Mouse (Mus musculus) c-Kit-negative CD71-positive TER-119-positive erythroid progenitor cells, embryonic 14.5 days (primary cell): Measurements from ENCODE around the gene Klhl32.
"Not testable (repeated sequence)": the region's sequence is repeated elsewhere in the genome, so short reads cannot be mapped to it uniquely, and the experiment has no call there.

ENCODE experiments used
- DNase-seq: peaks from one replicate; pipeline ENCODE4 v3.0.0-alpha.2; 2013; ENCODE audit warnings: low read depth, low spot score

Gene Klhl32

GRCm38 (mm10) chr4:24795180-24795579 is 55.7 kb downstream of the Klhl32 start:
- no peak for DNase-seq

GRCm38 (mm10) chr4:24793726-24794345 is 57.1 kb downstream of the Klhl32 start:
- no peak for DNase-seq

- no peak for DNase-seq
Observed at GRCm38 (mm10) chr4:24792416-24792981, 58.4 kb downstream of the Klhl32 start.

- no peak for DNase-seq
Observed at GRCm38 (mm10) chr4:24789331-24789730, 61.6 kb downstream of the Klhl32 start.

- no peak for DNase-seq
Observed at GRCm38 (mm10) chr4:24785757-24786532, 65.0 kb downstream of the Klhl32 start.

- DNase-seq = no peak
Observed at GRCm38 (mm10) chr4:24765919-24766318, 85.0 kb downstream of the Klhl32 start.

- no peak for DNase-seq
Observed at GRCm38 (mm10) chr4:24765469-24765868, 85.5 kb downstream of the Klhl32 start.

- DNase-seq = no peak
Observed at GRCm38 (mm10) chr4:24764558-24764957, 86.4 kb downstream of the Klhl32 start.

GRCm38 (mm10) chr4:24763451-24763850 is 87.5 kb downstream of the Klhl32 start:
- DNase-seq = no peak

GRCm38 (mm10) chr4:24758954-24759353 is 92.0 kb downstream of the Klhl32 start:
- no peak for DNase-seq

GRCm38 (mm10) chr4:24752517-24753208 is 98.3 kb downstream of the Klhl32 start:
- DNase-seq = no peak

GRCm38 (mm10) chr4:24737080-24737479 is 113.8 kb downstream of the Klhl32 start:
- no peak for DNase-seq

GRCm38 (mm10) chr4:24720834-24721233 is 130.1 kb downstream of the Klhl32 start:
- DNase-seq = no peak

GRCm38 (mm10) chr4:24715559-24715958 is 135.4 kb downstream of the Klhl32 start:
- no peak for DNase-seq

GRCm38 (mm10) chr4:24714367-24714766 is 136.6 kb downstream of the Klhl32 start:
- no peak for DNase-seq

GRCm38 (mm10) chr4:24698528-24699117 is 152.3 kb downstream of the Klhl32 start:
- DNase-seq = no peak

GRCm38 (mm10) chr4:24680080-24680479 is 170.8 kb downstream of the Klhl32 start:
- no peak for DNase-seq

- DNase-seq = no peak
Observed at GRCm38 (mm10) chr4:24670007-24670406, 180.9 kb downstream of the Klhl32 start.

- no peak for DNase-seq
Observed at GRCm38 (mm10) chr4:24659218-24659617, 191.7 kb downstream of the Klhl32 start.

- DNase-seq = not testable (repeated sequence)
Observed at GRCm38 (mm10) chr4:24644735-24645134, 206.2 kb downstream of the Klhl32 start.

- no peak for DNase-seq
Observed at GRCm38 (mm10) chr4:24642306-24642705, 208.6 kb downstream of the Klhl32 start.
